Mouse (Mus musculus) kidney, adult 8-10 months (tissue): Measurements from ENCODE around the gene Apoc4.

Experiments used
- DNase-seq, 2 experiments: peaks; one replicate each; pipeline ENCODE4 v3.0.0; 2022

Gene Apoc4

GRCm38 (mm10) chr7:19628192-19628535 lies 53.1 kb downstream of the Apoc4 start:
- no peak for DNase-seq
